Mouse (Mus musculus) E14TG2a.4 (cell line): ENCODE measurements around the gene Cstf3.

Source experiments
- CTCF ChIP-seq: conservative IDR thresholded peaks from 2 replicates; pipeline ENCODE4 v1.5.1; 2014; ENCODE audit warnings: low read length
- POU5F1 ChIP-seq: IDR thresholded peaks from 2 replicates; pipeline ENCODE4 v1.6.1; 2014; ENCODE audit warnings: low read length, borderline replicate concordance

GRCm38 (mm10) chr2:104712486-104712809, 122.1 kb downstream of the Cstf3 start:
- TF ChIP-seq CTCF (no peak), POU5F1 (no peak)
